Mouse (Mus musculus): Measurements from ENCODE around the gene Gm13420.

- TF ChIP-seq CTCF (conservative IDR thresholded peaks at IDR 0.05 in 1 of 2, IDR thresholded peaks at IDR 0.05 in 1 of 2; ENCODE audit: low read depth in 2 of 2, low read length in 2 of 2): no peak
- TF ChIP-seq CHD2 (IDR thresholded peaks at IDR 0.05; ENCODE audit: low read length): no peak
- peak; percentile 29 for TF ChIP-seq POLR2A (IDR thresholded peaks at IDR 0.05; ENCODE audit: low read depth, low read length)
- no peak for TF ChIP-seq ZMIZ1 (IDR thresholded peaks at IDR 0.05; ENCODE audit: low read depth, low read length)
- TF ChIP-seq NELFE (IDR thresholded peaks at IDR 0.05; ENCODE audit: low read depth, low read length): no peak
- no peak for TF ChIP-seq ZKSCAN1 (IDR thresholded peaks at IDR 0.05; ENCODE audit: borderline replicate concordance, low read depth, low read length)
- no peak for TF ChIP-seq ETS1 (conservative IDR thresholded peaks at IDR 0.05; ENCODE audit: low read depth, low read length)
- no peak for TF ChIP-seq USF1 (IDR thresholded peaks at IDR 0.05; ENCODE audit: low read depth, low read length)
- TF ChIP-seq ELF1 (IDR thresholded peaks at IDR 0.05; ENCODE audit: low read depth, low read length): no peak
- TF ChIP-seq EP300 (IDR thresholded peaks at IDR 0.05; ENCODE audit: low read length): no peak
These were observed 26.7 kb downstream of the Gm13420 start for GRCm38 (mm10) chr2:29724664-29725365.
